Mouse (Mus musculus): ENCODE measurements at regions not wholly inside any gene's neighbourhood (a gene's known extent, or its start where the extent isn't known, plus 50 kb on each side); places are given as distances from the start of the nearest gene placed in this dataset.

DNA sequence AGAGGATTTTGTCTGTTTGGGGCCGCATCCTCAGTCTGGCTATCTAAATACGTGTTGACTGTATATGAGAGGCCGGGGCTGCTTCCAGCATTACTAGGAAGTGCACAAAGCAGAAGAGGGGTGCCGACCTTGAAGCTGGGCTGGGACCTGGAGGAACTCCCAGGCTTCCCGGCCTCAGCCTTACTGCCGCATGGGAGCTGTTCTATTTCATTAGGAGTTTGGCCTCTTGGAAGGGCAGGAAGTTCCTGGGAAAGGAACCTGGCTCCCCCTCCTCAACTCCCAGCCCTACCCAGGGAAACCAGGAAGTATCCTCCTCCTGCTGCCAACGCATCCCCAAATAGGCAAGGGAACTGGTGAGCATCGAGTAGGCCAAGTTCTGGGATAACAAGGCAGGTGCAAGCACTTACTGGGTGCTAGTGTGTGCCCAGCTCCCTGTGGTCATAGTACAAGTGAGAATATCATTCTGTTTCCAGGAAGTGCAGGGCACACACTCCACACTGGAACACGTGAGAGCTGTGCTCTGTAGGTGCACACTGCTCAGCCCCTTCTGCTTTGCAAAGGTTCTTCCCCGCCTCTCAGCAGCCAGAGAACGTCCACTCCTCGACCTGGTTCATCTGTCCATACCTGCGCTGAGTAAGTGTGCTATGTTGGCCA lies 72.1 kb upstream of the Mrps22 start:
- H3K9me3 ChIP-seq: no peaks in the 10 kb centered on the region
- H3K4me1 ChIP-seq: peaks cover 8% of the 10 kb centered on the region
- no peaks in the 10 kb centered on the region for H3K36me3 ChIP-seq (replicated peaks)
- peaks cover 29% of the 10 kb centered on the region; the same call in 1 of the 2 replicates for H3K27me3 ChIP-seq (ENCODE audit: poor library complexity, severe bottlenecking)
- WGBS: 90% methylated on average over 13 of the region's 13 CpGs
- no peak overlapping the region for H3K27ac ChIP-seq
- no peak for DNase-seq (ENCODE audit: extremely low spot score, low spot score)
- no peak overlapping the region for H3K4me3 ChIP-seq

DNA sequence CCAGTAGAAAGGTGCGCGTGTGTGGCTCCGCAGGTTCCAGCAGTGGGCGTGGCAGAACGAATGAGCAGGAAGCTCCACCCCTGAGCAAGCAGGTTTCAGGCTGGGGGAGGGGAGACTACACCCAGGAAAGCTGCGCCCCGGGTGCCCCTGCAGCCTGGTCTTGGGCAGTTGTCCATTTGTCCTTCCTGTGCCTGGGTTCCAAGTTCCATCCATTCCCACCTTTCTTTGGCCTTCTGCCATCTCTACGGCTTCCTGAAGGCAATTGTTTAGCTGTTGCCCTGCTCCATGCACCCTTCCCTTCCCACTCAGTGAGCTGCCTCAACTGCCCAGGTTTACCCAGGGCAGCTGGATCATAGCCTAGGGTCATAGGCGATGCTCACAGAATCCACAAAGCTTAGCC lies 70.9 kb upstream of the Mrps22 start:
- DNase-seq (ENCODE audit: extremely low spot score, low spot score): no peak
- Histone ChIP-seq H3K27me3 (ENCODE audit: poor library complexity, severe bottlenecking) (peaks cover 29% of the 10 kb centered on the region; the same call in 1 of the 2 replicates), H3K27ac (no peak overlapping the region), H3K9me3 (no peaks in the 10 kb centered on the region), H3K4me1 (peaks cover 11% of the 10 kb centered on the region), H3K36me3 (replicated peaks) (no peaks in the 10 kb centered on the region), H3K4me3 (no peak overlapping the region)
- 39% methylated on average over 9 of the region's 9 CpGs for WGBS

DNA sequence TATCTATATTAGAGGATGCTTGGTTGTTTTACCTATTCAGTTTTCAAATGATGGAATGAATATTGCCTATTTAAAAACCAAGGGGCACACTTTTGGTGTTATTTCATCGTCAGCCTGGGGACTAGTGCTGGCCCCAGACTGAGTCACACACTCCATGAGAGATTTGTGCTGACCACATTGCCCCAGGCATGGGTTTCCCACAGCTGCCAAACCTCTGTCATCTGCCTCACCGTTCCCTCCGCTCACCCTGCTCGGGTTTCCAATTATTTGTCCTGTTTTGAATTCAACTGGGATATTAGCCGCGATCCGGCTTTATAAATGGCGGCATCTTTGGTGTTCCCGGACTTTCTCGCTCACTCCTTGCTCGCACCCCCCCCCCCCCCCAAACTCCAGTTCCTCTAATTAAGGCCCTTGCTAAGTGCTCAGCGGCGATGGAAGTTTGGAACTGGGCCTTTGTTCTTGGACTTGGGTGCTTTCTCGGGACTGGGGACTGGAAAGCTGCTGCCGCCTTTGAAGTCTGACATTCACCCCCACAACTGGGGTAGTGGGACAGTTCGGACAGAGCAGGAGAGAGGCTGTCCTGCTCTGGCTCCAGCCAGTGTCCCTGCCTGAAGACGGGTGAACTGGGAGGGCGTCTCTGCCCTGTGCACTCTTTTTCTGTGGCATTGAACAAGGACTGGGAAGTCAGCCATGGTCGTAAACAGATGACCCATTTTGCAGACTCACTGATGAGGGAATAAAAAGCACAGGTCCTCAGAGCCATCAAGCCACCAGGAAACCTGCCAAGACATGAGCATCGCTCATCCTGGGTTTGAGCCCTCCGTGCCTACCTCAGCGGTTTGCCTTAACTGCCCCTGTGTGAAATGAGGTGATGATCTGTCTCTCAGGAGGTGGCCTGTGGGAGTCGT lies 67.2 kb upstream of the Mrps22 start:
- H3K4me1 ChIP-seq: peaks cover 11% of the 10 kb centered on the region
- H3K27ac ChIP-seq: peak overlapping the region; percentile 48; the same call in 1 of the 2 replicates
- WGBS: 77% methylated on average over 23 of the region's 23 CpGs
- DNase-seq (ENCODE audit: extremely low spot score, low spot score): no peak
- H3K27me3 ChIP-seq (ENCODE audit: poor library complexity, severe bottlenecking): peaks cover 20% of the 10 kb centered on the region; the same call in 1 of the 2 replicates
- no peaks in the 10 kb centered on the region for H3K9me3 ChIP-seq
- no peaks in the 10 kb centered on the region for H3K36me3 ChIP-seq (replicated peaks)
- H3K4me3 ChIP-seq: no peak overlapping the region

DNA sequence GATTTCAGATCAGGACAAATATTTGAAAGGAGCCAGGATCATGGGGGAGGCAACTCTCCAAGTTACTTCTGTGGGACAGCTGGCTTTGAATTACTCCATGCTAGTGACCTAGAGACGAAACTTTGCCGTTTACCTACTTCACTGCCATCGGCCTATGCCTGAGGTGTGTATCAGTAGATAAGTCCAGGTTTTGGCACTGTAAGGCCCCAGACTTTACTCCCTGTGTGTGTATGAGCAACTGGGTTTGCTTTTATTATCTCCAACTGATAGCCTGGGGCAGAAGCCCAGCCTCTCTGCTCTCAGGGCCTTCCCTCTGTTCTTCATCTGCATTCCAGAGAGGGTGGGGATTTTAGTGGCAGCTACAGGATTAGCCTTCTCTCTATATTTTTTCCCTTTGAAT lies 65.6 kb upstream of the Mrps22 start:
- Histone ChIP-seq H3K36me3 (replicated peaks) (no peaks in the 10 kb centered on the region), H3K27me3 (ENCODE audit: poor library complexity, severe bottlenecking) (peaks cover 14% of the 10 kb centered on the region; the same call in 1 of the 2 replicates), H3K4me1 (peaks cover 16% of the 10 kb centered on the region), H3K4me3 (no peak overlapping the region), H3K9me3 (no peaks in the 10 kb centered on the region), H3K27ac (no peak overlapping the region)
- no peak for DNase-seq (ENCODE audit: extremely low spot score, low spot score)
- WGBS: 90% methylated on average over 3 of the region's 3 CpGs

DNA sequence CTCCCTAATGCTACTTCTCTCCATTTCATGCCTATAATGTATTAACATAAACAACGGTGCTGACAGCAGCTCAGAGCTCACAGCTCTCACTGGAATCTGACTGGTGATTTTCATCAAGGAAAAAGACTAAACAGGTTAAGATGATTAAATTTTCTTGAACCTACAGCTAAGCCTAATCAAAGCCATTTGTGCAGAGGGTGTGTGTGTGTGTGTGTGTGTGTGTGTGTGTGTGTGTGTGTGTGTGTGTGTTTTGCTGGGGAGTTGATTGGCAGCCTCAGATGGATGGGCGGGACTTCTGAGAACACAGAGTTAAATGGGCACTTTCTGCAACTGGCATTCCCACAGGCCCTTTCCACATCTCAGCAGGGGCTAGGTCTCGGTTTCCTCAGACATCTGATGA lies 61.6 kb upstream of the Mrps22 start:
- H3K4me1 ChIP-seq: 0 out of 2 replicates have a peak, but pooled peaks cover 5% of the 10 kb centered on the region
- no peaks in the 10 kb centered on the region for H3K36me3 ChIP-seq (replicated peaks)
- WGBS: 86% methylated on average over 3 of the region's 3 CpGs
- H3K9me3 ChIP-seq: no peaks in the 10 kb centered on the region
- no peak for DNase-seq (ENCODE audit: extremely low spot score, low spot score)
- no peaks in the 10 kb centered on the region; the same call in 1 of the 2 replicates for H3K27me3 ChIP-seq (ENCODE audit: poor library complexity, severe bottlenecking)
- H3K4me3 ChIP-seq: no peak overlapping the region
- no peak overlapping the region for H3K27ac ChIP-seq

DNA sequence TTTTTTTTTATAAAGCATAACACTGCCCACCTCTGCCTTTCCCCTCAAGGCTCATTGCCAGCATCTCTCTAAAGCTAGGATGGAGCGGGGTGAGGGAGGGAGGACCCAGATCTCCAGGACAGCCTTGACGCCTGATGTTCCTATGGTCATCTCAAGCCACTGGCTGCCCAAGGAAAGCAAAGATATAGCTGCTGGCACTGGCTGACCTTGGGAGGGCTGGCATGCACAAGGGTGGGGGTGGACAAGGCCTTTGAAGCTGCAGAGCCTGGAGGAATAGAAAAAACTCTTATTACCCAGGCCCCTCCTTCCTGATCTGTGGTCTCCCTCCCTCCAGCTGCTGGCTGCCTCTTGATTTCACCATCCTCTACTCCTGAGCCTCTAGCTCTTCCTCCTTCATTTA lies 50.2 kb upstream of the Mrps22 start:
- Histone ChIP-seq H3K27ac (no peak overlapping the region), H3K9me3 (no peaks in the 10 kb centered on the region), H3K4me1 (peaks cover 23% of the 10 kb centered on the region), H3K27me3 (ENCODE audit: poor library complexity, severe bottlenecking) (peaks cover 12% of the 10 kb centered on the region; the same call in 1 of the 2 replicates), H3K4me3 (no peak overlapping the region), H3K36me3 (replicated peaks) (no peaks in the 10 kb centered on the region)
- no peak for DNase-seq (ENCODE audit: extremely low spot score, low spot score)
- 71% methylated on average over 2 of the region's 2 CpGs for WGBS
